Mouse (Mus musculus) G1E (cell line): ENCODE data around the gene Cdk4.

ENCODE experiments used
- CTCF ChIP-seq: IDR thresholded peaks from 2 replicates; pipeline ENCODE4 v1.5.1; 2012; ENCODE audit warnings: low read depth, low read length, inconsistent platforms, mixed read lengths
- POLR2AphosphoS5 ChIP-seq: IDR thresholded peaks from 2 replicates; pipeline ENCODE4 v1.6.1; 2012; ENCODE audit warnings: low read depth, low read length, inconsistent platforms; ENCODE audit not compliant: insufficient replicate concordance

DNA sequence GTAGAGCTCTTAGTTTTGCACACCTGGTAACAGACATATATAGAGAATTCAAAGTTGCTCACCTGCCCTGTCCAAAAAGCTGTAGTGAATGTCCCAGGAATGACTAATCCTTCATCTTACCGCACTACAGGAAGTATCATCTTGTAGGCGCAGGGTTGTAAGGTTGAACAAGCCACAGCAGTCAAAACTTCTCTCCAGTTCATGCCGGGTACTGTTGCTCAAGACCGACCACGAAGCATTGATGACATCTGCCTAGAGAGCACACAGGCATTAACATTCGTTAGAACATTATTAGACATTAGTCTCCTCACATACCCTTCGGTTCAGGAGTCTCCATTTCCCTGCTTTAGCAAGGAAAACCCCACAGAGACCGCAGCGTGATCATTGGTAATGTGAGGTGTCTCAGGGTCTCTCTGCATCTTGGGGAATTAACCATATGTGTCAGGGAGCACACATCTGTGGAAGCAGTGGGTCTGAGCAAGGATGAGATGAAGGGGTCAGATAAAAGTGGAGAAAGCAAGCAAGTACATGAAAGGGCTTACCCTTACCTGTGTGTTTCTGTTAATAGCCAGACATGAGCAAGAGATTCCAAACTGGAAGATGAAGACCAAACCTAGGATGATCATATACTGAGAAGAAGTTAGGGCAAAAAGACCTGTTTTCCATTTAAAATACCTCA is 5.2 kb downstream of the Cdk4 start:
- TF ChIP-seq CTCF (no peak), POLR2AphosphoS5 (no peak)
